Mouse (Mus musculus): ENCODE measurements around the gene Mical1. TPM values are rescaled to one million over a fixed set of nuclear protein-coding genes. Genes with fewer than 3 reads are reported as not detected.

Gene Mical1
- total RNA-seq, 2 experiments from 2014 or later = 32.7 to 42.9 TPM

GRCm38 (mm10) chr10:41518981-41519618 is 43.0 kb downstream of the Mical1 start, which contains the start of gene Cd164:
Cd164 (plus strand) TSS chr10:41519414.
- DNase-seq (ENCODE audit: low spot score in 2 of 2) = peak; percentile 88 to 93

- DNase-seq (ENCODE audit: low spot score in 2 of 2) = peak; percentile 32 to 65
Observed at GRCm38 (mm10) chr10:41519640-41520409, 43.7 kb downstream of the Mical1 start.

- DNase-seq (ENCODE audit: low spot score in 2 of 2) = no peak
Observed at GRCm38 (mm10) chr10:41520410-41520673, 44.2 kb downstream of the Mical1 start.

GRCm38 (mm10) chr10:41523386-41523785 is 47.3 kb downstream of the Mical1 start:
- no peak for DNase-seq (ENCODE audit: low spot score in 2 of 2)

- DNase-seq (ENCODE audit: low spot score in 2 of 2) = no peak
Observed at GRCm38 (mm10) chr10:41525696-41526095, 49.6 kb downstream of the Mical1 start.

- no peak for DNase-seq (ENCODE audit: low spot score in 2 of 2)
Observed at GRCm38 (mm10) chr10:41529972-41530371, 53.9 kb downstream of the Mical1 start.

- DNase-seq (ENCODE audit: low spot score in 2 of 2) = no peak
Observed at GRCm38 (mm10) chr10:41535991-41536390, 59.9 kb downstream of the Mical1 start.

Other genes starting within 250 kb of the Mical1 start
- 10 to 100 TPM in 1 of 2 experiments, 1 to 10 TPM in 1; 9.5 to 10.1 TPM for gene Fig4, start 173.1 kb upstream of the Mical1 start, total RNA-seq (2021)
- gene Ak9, start 172.3 kb upstream of the Mical1 start, total RNA-seq (2021) = not detected
- gene Zbtb24, start 25.9 kb upstream of the Mical1 start, total RNA-seq (2021) = 10 to 100 TPM in 1 of 2 experiments, 1 to 10 TPM in 1; 8.8 to 11.3 TPM
- 10 to 100 TPM; 18.7 to 21.4 TPM for gene Smpd2, start 14.1 kb downstream of the Mical1 start, total RNA-seq (2021)
- not detected for gene Ppil6, start 14.1 kb downstream of the Mical1 start, total RNA-seq (2021)
- gene Cd164, start 43.1 kb downstream of the Mical1 start, total RNA-seq (2021) = 100 to 1,000 TPM; 221 to 227 TPM
- 1 to 10 TPM; 2.6 to 3.4 TPM for gene Ccdc162, start 240.3 kb downstream of the Mical1 start, total RNA-seq (2021)